Mouse (Mus musculus) megakaryocyte, embryonic 14.5 days (primary cell): ENCODE results near the gene Olfr193. TPM values are rescaled to one million over a fixed set of nuclear protein-coding genes. Genes with fewer than 3 reads are reported as not detected.
"Not testable (repeated sequence)": the region's sequence is repeated elsewhere in the genome, so short reads cannot be mapped to it uniquely, and the experiment has no call there.

Source experiments
- H3K27me3 ChIP-seq: replicated peaks from 2 replicates; pipeline ENCODE3; 2012; ENCODE audit warnings: inconsistent platforms
- H3K36me3 ChIP-seq: replicated peaks from 2 replicates; pipeline ENCODE3; 2012; ENCODE audit warnings: low read length, inconsistent platforms, mixed read lengths
- H3K4me1 ChIP-seq: 2 replicates; pipeline ENCODE4 v1.6.1; 2012; ENCODE audit warnings: inconsistent platforms
- H3K4me3 ChIP-seq: replicated peaks from 2 replicates; pipeline ENCODE3; 2012; ENCODE audit warnings: moderate library complexity, mild to moderate bottlenecking, inconsistent platforms
- H3K9me3 ChIP-seq: 2 replicates; pipeline ENCODE4 v1.6.1; 2012; ENCODE audit warnings: inconsistent platforms
- FLI1 ChIP-seq: IDR thresholded peaks from 2 replicates; pipeline ENCODE4 v1.6.1; 2012; ENCODE audit warnings: low read length, inconsistent platforms, mixed read lengths
- GATA1 ChIP-seq: IDR thresholded peaks from 3 replicates; pipeline ENCODE4 v1.6.1; 2012; ENCODE audit warnings: mixed read lengths, low read length, inconsistent platforms, borderline replicate concordance
- polyA plus RNA-seq: library from polyadenylated mRNA; stranded (reverse); fragments of >175 nt; gene quantifications from 2 replicates; pipeline ENCODE4 v1.2.3, GENCODE M21; 2012; ENCODE audit warnings: low replicate concordance; ENCODE audit not compliant: insufficient read depth

Olfr193 gene
- not detected in 2 replicates for polyA plus RNA-seq

GRCm38 (mm10) chr16:59111781-59112180 is at the start of gene Olfr193:
Gene Olfr193 (minus strand): TSS chr16:59111881.
- Histone ChIP-seq H3K4me1 (no peaks in the 10 kb centered on the region), H3K27me3 (no peaks in the 10 kb centered on the region), H3K9me3 (peaks cover 4% of the 10 kb centered on the region), H3K4me3 (no peak within 1 kb of the TSS), H3K36me3 (no peaks in the 10 kb centered on the region)
- no peak for TF ChIP-seq FLI1
- no peak for TF ChIP-seq GATA1

- H3K27me3 ChIP-seq: no peaks in the 10 kb centered on the region
- no peaks in the 10 kb centered on the region for H3K9me3 ChIP-seq
- no peaks in the 10 kb centered on the region for H3K4me1 ChIP-seq
- no peaks in the 10 kb centered on the region for H3K36me3 ChIP-seq
- no peak overlapping the region for H3K4me3 ChIP-seq
- TF ChIP-seq FLI1: no peak
- TF ChIP-seq GATA1: no peak
Observed at GRCm38 (mm10) chr16:59151996-59152395, 40.3 kb upstream of the Olfr193 start.

GRCm38 (mm10) chr16:59146746-59147145 is 35.1 kb upstream of the Olfr193 start, which contains the start of gene Olfr195:
Gene Olfr195 (plus strand): TSS chr16:59147046.
- no peaks in the 10 kb centered on the region for H3K36me3 ChIP-seq
- TF ChIP-seq FLI1: no peak
- no peak within 1 kb of the TSS for H3K4me3 ChIP-seq
- H3K27me3 ChIP-seq: no peaks in the 10 kb centered on the region
- H3K9me3 ChIP-seq: peaks cover 4% of the 10 kb centered on the region; the same call in 1 of the 2 replicates
- H3K4me1 ChIP-seq: no peaks in the 10 kb centered on the region

- Histone ChIP-seq H3K4me1 (no peaks in the 10 kb centered on the region), H3K27me3 (no peaks in the 10 kb centered on the region), H3K4me3 (no peak overlapping the region), H3K9me3 (peaks cover 4% of the 10 kb centered on the region; the same call in 1 of the 2 replicates), H3K36me3 (no peaks in the 10 kb centered on the region)
- TF ChIP-seq FLI1 (no peak), GATA1 (no peak)
Observed at GRCm38 (mm10) chr16:59141105-59141504, 29.4 kb upstream of the Olfr193 start.

- TF ChIP-seq GATA1 (no peak), FLI1 (no peak)
- Histone ChIP-seq H3K9me3 (peaks cover 12% of the 10 kb centered on the region), H3K4me1 (no peaks in the 10 kb centered on the region), H3K36me3 (no peaks in the 10 kb centered on the region), H3K4me3 (no peak overlapping the region), H3K27me3 (no peaks in the 10 kb centered on the region)
Observed at GRCm38 (mm10) chr16:59130740-59131139, 19.1 kb upstream of the Olfr193 start.

GRCm38 (mm10) chr16:59120969-59121368 is 9.3 kb upstream of the Olfr193 start, which contains the start of gene Olfr194:
Gene Olfr194 (minus strand): TSS chr16:59121069.
- H3K36me3 ChIP-seq: no peaks in the 10 kb centered on the region
- H3K9me3 ChIP-seq: peaks cover 6% of the 10 kb centered on the region
- H3K4me3 ChIP-seq: no peak within 1 kb of the TSS
- H3K4me1 ChIP-seq: no peaks in the 10 kb centered on the region
- no peaks in the 10 kb centered on the region for H3K27me3 ChIP-seq
- TF ChIP-seq GATA1 (no peak), FLI1 (no peak)

GRCm38 (mm10) chr16:59108522-59108921 is 3.2 kb downstream of the Olfr193 start:
- not testable (repeated sequence) for H3K27me3 ChIP-seq, H3K4me1 ChIP-seq, H3K4me3 ChIP-seq, H3K36me3 ChIP-seq, H3K9me3 ChIP-seq

GRCm38 (mm10) chr16:59105312-59105711 is 6.4 kb downstream of the Olfr193 start:
- H3K27me3 ChIP-seq: no peaks in the 10 kb centered on the region

GRCm38 (mm10) chr16:59089722-59090121 is 22.0 kb downstream of the Olfr193 start, which contains the start of gene Olfr191:
Gene Olfr191 (minus strand): TSS chr16:59089822.
- H3K36me3 ChIP-seq, H3K4me1 ChIP-seq, H3K27me3 ChIP-seq, H3K4me3 ChIP-seq, H3K9me3 ChIP-seq: not testable (repeated sequence)

More at GRCm38 (mm10) chr16:59105312-59105711, 6.4 kb downstream of the Olfr193 start:
- Histone ChIP-seq H3K4me1 (no peaks in the 10 kb centered on the region), H3K9me3 (no peaks in the 10 kb centered on the region), H3K4me3 (no peak overlapping the region), H3K36me3 (no peaks in the 10 kb centered on the region)
- TF ChIP-seq FLI1 (no peak), GATA1 (no peak)

GRCm38 (mm10) chr16:59081113-59081512 is 30.6 kb downstream of the Olfr193 start:
- not testable (repeated sequence) for H3K9me3 ChIP-seq, H3K27me3 ChIP-seq, H3K4me1 ChIP-seq, H3K36me3 ChIP-seq, H3K4me3 ChIP-seq

- Histone ChIP-seq H3K9me3 (no peaks in the 10 kb centered on the region), H3K4me3 (no peak within 1 kb of the TSS), H3K27me3 (no peaks in the 10 kb centered on the region), H3K36me3 (no peaks in the 10 kb centered on the region), H3K4me1 (no peaks in the 10 kb centered on the region)
- TF ChIP-seq GATA1 (no peak), FLI1 (no peak)
Observed at GRCm38 (mm10) chr16:59077905-59078304, 33.8 kb downstream of the Olfr193 start, which contains the start of gene Olfr190. Gene Olfr190 (minus strand): TSS chr16:59078005.
